Mouse (Mus musculus) embryo, embryonic 11.5 days (tissue): ENCODE data around the gene Sox4.

Source experiments
- DNase-seq: peaks from one replicate; pipeline ENCODE4 v3.0.0-alpha.2; 2012; ENCODE audit warnings: low read depth, low spot score

The Sox4 gene

GRCm38 (mm10) chr13:28947740-28948441 is 5.6 kb downstream of the Sox4 start:
- DNase-seq, result no peak

- DNase-seq, result no peak
Observed at GRCm38 (mm10) chr13:28946565-28947135, 6.9 kb downstream of the Sox4 start.

- no peak for DNase-seq
Observed at GRCm38 (mm10) chr13:28945681-28946080, 7.8 kb downstream of the Sox4 start.

GRCm38 (mm10) chr13:28942926-28943325 is 10.6 kb downstream of the Sox4 start:
- DNase-seq, result no peak

GRCm38 (mm10) chr13:28941983-28942630 is 11.4 kb downstream of the Sox4 start:
- no peak for DNase-seq

GRCm38 (mm10) chr13:28933375-28933774 is 20.1 kb downstream of the Sox4 start:
- no peak for DNase-seq

GRCm38 (mm10) chr13:28931776-28932175 is 21.7 kb downstream of the Sox4 start:
- no peak for DNase-seq

GRCm38 (mm10) chr13:28931266-28931665 is 22.2 kb downstream of the Sox4 start:
- DNase-seq, result no peak

GRCm38 (mm10) chr13:28930364-28930763 is 23.1 kb downstream of the Sox4 start:
- DNase-seq, result no peak

GRCm38 (mm10) chr13:28929936-28930335 is 23.6 kb downstream of the Sox4 start:
- DNase-seq, result no peak

GRCm38 (mm10) chr13:28923136-28923535 is 30.4 kb downstream of the Sox4 start:
- DNase-seq, result no peak

GRCm38 (mm10) chr13:28917379-28918250 is 35.9 kb downstream of the Sox4 start:
- no peak for DNase-seq

GRCm38 (mm10) chr13:28913656-28914055 is 39.9 kb downstream of the Sox4 start:
- DNase-seq, result no peak

- no peak for DNase-seq
Observed at GRCm38 (mm10) chr13:28906981-28907380, 46.5 kb downstream of the Sox4 start.
